Mouse (Mus musculus) intestine, postnatal 0 days (tissue): Measurements from ENCODE around the gene Lrp1. TPM values are rescaled to one million over a fixed set of nuclear protein-coding genes. Genes with fewer than 3 reads are reported as not detected.

Experiments
- ATAC-seq: fragments of 200-750 bp; cut with Nextera tagmentation; 2 replicates; pipeline ENCODE4 v1.8.0; 2017; ENCODE audit warnings: mild to moderate bottlenecking, moderate TSS enrichment, moderate library complexity
- H3K27ac ChIP-seq: fragments of 300-500 bp; sonication (generic); 2 replicates; pipeline ENCODE4 v1.5.1; 2014; ENCODE audit warnings: mild to moderate bottlenecking, low read depth, low read length, moderate library complexity
- H3K27me3 ChIP-seq: fragments of 300-500 bp; sonication (generic); replicated peaks from 2 replicates; pipeline ENCODE4 v1.6.1; 2014; ENCODE audit warnings: low read length, mixed read lengths; ENCODE audit not compliant: control insufficient read depth, insufficient read depth
- H3K36me3 ChIP-seq: fragments of 300-500 bp; sonication (generic); 2 replicates; pipeline ENCODE4 v1.6.1; 2014; ENCODE audit warnings: mild to moderate bottlenecking, moderate library complexity; ENCODE audit not compliant: control insufficient read depth, insufficient read depth
- H3K4me1 ChIP-seq: fragments of 300-500 bp; sonication (generic); replicated peaks from 2 replicates; pipeline ENCODE4 v1.6.1; 2014; ENCODE audit warnings: antibody characterized with exemption, low read length, mixed read lengths; ENCODE audit not compliant: control insufficient read depth, insufficient read depth
- H3K4me2 ChIP-seq: fragments of 300-500 bp; sonication (generic); replicated peaks from 2 replicates; pipeline ENCODE4 v1.6.1; 2014; ENCODE audit warnings: low read depth, mild to moderate bottlenecking, moderate library complexity
- H3K4me3 ChIP-seq: fragments of 300-500 bp; sonication (generic); 2 replicates; pipeline ENCODE4 v1.5.1; 2014; ENCODE audit warnings: low read depth, low read length
- H3K9ac ChIP-seq: fragments of 300-500 bp; sonication (generic); 2 replicates; pipeline ENCODE4 v1.6.1; 2014; ENCODE audit warnings: mild to moderate bottlenecking, low read depth, low read length
- H3K9me3 ChIP-seq: fragments of 300-500 bp; sonication (generic); 2 replicates; pipeline ENCODE4 v1.6.1; 2016; ENCODE audit warnings: mixed run types; ENCODE audit not compliant: control insufficient read depth
- CTCF ChIP-seq: sonication (generic); IDR thresholded peaks from 2 replicates; pipeline ENCODE4 v1.5.1; 2016; ENCODE audit warnings: low read depth, mild to moderate bottlenecking, control low read depth, antibody characterized with exemption, moderate library complexity
- WGBS: fragments of 180-500 bp; shearing (Covaris S2); extraction: QIAGEN DNeasy Blood & Tissue Kit; methylation state at CpG from one replicate; pipeline ENCODE4 v1.1.7; 2014; 5-methylcytosine and 5-hydroxymethylcytosine counted together
- polyA plus RNA-seq: library from polyadenylated mRNA; unstranded; fragments of >200 nt; fragmentation: Nextera tagmentation; extraction: Ambion mirVana; gene quantifications from 2 replicates; pipeline ENCODE4 v1.2.1, GENCODE M21; 2015

Lrp1 gene
- polyA plus RNA-seq, 1 experiment from 2014 or later, result 28.9 TPM

DNA sequence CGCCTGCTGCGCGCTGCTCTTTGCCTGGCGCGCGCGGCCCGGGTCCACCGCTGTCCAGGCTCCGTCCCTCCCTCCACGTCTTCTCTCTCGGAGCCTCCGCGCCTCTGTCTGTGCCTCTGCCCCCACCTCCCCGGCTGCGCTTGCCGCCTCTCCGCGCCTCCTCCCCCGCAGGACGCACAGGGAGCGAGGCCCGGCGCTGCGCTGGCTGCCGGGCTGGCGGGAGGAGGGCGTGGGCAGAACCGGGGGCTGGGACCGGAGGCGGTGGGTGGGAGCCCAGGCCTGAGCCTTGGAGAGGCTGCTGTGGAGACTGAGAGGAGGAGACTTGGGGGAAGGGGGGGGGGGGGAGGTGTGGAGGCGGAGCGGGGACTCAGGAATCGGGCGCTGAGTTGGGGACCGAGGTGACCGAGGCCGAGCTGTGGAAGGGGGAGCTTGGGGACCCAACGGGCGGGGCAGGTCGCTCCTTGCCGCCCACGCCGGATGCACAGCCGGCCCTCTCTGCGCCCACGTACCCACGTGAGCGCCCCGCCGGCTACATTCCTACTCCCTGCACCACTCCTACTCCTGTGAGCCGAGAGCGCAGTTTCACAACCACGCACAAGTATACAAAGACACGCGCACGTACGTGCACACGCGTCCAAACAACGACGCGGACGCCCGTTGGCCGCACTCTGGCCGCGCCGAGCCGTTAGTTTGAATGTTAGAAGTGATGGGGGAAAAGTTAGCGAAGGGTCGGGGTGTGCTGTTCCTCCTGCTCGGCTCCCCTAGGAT lies 45.7 kb upstream of the Lrp1 start, which contains the start of gene Nemp1:
Nemp1 (plus strand) TSS at position 401 of the 768 bp plus-strand sequence.
- WGBS, result under 1% methylated on average over 64 of the region's 73 CpGs
- peak within 1 kb of the TSS; percentile 81 for H3K27ac ChIP-seq
- ATAC-seq, result peak; percentile 62
- H3K4me1 ChIP-seq, result no peaks in the 10 kb centered on the region; the same call in 1 of the 2 replicates
- no peaks in the 10 kb centered on the region; the same call in 1 of the 2 replicates for H3K27me3 ChIP-seq
- H3K4me2 ChIP-seq, result peak within 1 kb of the TSS; percentile 93
- H3K9ac ChIP-seq, result peak within 1 kb of the TSS; percentile 67
- H3K4me3 ChIP-seq, result peak within 1 kb of the TSS; percentile 56
- no peak for TF ChIP-seq CTCF
- H3K9me3 ChIP-seq, result no peaks in the 10 kb centered on the region
- H3K36me3 ChIP-seq, result no peaks in the 10 kb centered on the region; the same call in 1 of the 2 replicates

DNA sequence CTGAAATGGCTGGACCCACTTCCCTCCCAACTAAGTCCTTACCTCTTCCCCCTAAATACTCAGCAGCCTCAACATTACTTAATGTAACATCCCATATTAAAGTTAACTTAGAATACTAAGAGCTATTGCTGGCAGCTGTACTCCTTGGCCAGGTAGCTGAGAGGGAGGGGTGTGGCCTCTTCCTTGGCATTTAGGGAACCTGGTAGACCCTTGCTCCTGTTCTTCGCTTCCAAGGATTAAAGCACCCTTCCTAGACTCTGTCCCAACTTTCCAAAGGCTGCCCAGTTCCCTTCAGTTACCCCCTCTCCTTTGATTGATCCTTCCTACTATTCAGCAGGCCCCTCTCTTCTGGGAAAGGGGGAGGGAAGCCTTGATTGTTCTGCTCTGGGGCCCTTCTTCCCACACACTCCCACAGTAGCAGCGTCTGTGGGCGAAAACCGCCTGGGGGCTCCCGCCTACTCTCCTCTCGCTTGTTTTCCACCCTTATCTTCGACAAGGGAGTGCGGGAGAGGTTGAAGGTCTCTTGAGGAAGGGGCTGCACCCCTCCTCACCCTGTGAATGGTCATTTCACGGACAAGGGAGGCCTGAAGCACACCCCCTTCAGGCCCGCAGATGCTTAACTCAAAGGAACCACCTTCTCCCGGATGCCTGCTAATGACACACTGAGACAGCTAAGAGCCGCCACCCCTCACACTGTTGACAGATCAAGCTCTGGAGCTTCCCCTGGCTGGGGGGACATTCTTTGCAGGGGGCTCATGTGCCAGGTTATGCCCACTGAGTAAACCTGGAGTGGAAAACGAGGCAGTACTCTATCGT lies 44.6 kb upstream of the Lrp1 start:
- H3K4me2 ChIP-seq, result peak overlapping the region; percentile 93
- TF ChIP-seq CTCF, result peak; percentile 40
- H3K9me3 ChIP-seq, result no peaks in the 10 kb centered on the region
- no peaks in the 10 kb centered on the region; the same call in 1 of the 2 replicates for H3K27me3 ChIP-seq
- peak overlapping the region; percentile 67 for H3K9ac ChIP-seq
- H3K4me1 ChIP-seq, result no peaks in the 10 kb centered on the region; the same call in 1 of the 2 replicates
- peak overlapping the region; percentile 81; the same call in 1 of the 2 replicates for H3K27ac ChIP-seq
- peaks cover 4% of the 10 kb centered on the region; the same call in 1 of the 2 replicates for H3K36me3 ChIP-seq
- WGBS, result 18% methylated on average over 14 of the region's 14 CpGs
- ATAC-seq, result no peak
- peak overlapping the region; percentile 56 for H3K4me3 ChIP-seq

DNA sequence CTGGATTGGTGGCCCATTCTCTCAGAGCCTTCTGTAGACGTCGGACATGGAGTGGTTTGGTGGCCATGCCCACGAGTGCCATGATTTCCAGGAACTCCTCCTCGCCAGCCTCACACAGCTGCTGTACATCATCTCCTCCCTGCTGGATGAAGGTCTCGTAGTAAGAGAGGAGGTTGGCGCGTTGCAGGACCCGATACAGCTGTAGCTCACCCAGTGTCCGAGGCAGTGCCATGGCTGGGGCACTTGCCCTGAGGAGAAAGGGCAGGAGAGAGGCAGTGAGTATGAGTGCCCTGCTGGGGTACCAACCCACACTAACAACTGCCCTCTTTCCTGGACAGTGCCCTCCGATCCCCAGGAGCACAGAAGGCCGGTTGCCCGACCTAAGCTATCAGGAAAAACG lies 43.9 kb upstream of the Lrp1 start:
- no peaks in the 10 kb centered on the region; the same call in 1 of the 2 replicates for H3K4me1 ChIP-seq
- TF ChIP-seq CTCF, result no peak
- H3K9me3 ChIP-seq, result no peaks in the 10 kb centered on the region
- no peak overlapping the region for H3K27ac ChIP-seq
- H3K27me3 ChIP-seq, result no peaks in the 10 kb centered on the region; the same call in 1 of the 2 replicates
- no peak for ATAC-seq
- 55% methylated on average over 13 of the region's 13 CpGs for WGBS
- H3K4me2 ChIP-seq, result peak overlapping the region; percentile 93
- H3K4me3 ChIP-seq, result no peak overlapping the region
- no peak overlapping the region for H3K9ac ChIP-seq
- H3K36me3 ChIP-seq, result peaks cover 11% of the 10 kb centered on the region

DNA sequence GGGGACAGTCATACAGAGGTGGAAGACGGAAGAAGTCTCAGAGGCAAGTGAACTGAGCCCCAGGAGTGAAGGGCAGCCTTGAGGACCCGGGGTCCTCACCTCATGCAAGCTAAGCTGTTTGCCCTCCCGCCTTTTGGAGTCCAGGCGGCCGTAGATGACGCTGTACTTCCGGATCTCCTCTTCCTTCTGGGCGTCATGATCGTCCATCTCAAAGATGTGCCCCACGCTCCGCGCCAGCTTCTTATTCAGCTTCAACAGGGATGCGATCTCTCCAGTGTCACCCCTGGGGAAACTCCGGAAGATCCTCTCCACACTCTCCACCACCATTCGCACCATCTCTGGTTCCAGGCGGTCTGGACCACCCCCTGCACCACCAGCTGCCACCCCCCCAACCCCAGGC lies 43.2 kb upstream of the Lrp1 start:
- Histone ChIP-seq H3K4me2 (peak overlapping the region; percentile 24; the same call in 1 of the 2 replicates), H3K4me1 (no peaks in the 10 kb centered on the region; the same call in 1 of the 2 replicates), H3K9ac (no peak overlapping the region), H3K4me3 (no peak overlapping the region), H3K27me3 (no peaks in the 10 kb centered on the region; the same call in 1 of the 2 replicates), H3K9me3 (no peaks in the 10 kb centered on the region), H3K27ac (no peak overlapping the region), H3K36me3 (peaks cover 16% of the 10 kb centered on the region)
- WGBS, result 51% methylated on average over 16 of the region's 16 CpGs
- TF ChIP-seq CTCF, result no peak
- no peak for ATAC-seq

DNA sequence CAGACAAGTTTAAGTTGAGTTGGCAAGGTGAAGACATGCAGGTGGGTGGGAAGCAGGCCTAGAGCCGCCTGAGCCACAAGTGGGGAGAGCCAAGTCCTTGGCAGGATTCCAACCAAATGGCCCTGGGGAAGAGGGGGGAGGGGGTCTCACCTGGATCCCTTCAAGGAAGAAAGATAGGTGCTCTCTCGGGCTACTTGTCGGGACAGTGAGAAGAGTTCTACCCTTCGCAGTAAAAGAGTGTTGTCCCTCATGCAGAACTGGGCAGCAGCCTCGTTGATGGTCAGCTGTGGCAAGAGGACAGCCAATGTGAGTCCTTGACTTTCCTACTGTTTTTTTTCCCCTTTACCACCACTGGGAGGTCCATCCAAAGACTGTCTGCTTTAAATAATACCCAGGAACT lies 42.6 kb upstream of the Lrp1 start:
- no peak overlapping the region for H3K27ac ChIP-seq
- H3K4me3 ChIP-seq, result no peak overlapping the region
- H3K4me2 ChIP-seq, result no peak overlapping the region
- H3K27me3 ChIP-seq, result no peaks in the 10 kb centered on the region; the same call in 1 of the 2 replicates
- no peak for TF ChIP-seq CTCF
- WGBS, result 27% methylated on average over 5 of the region's 5 CpGs
- H3K9ac ChIP-seq, result no peak overlapping the region
- H3K36me3 ChIP-seq, result peaks cover 16% of the 10 kb centered on the region
- no peaks in the 10 kb centered on the region for H3K9me3 ChIP-seq
- no peak for ATAC-seq
- H3K4me1 ChIP-seq, result no peaks in the 10 kb centered on the region; the same call in 1 of the 2 replicates
